Mouse (Mus musculus): Measurements from ENCODE around the gene Dmwd. TPM values are rescaled to one million over a fixed set of nuclear protein-coding genes. Genes with fewer than 3 reads are reported as not detected.

Gene Dmwd
- total RNA-seq, 2 experiments from 2014 or later, result 1.5 to 4.4 TPM

DNA sequence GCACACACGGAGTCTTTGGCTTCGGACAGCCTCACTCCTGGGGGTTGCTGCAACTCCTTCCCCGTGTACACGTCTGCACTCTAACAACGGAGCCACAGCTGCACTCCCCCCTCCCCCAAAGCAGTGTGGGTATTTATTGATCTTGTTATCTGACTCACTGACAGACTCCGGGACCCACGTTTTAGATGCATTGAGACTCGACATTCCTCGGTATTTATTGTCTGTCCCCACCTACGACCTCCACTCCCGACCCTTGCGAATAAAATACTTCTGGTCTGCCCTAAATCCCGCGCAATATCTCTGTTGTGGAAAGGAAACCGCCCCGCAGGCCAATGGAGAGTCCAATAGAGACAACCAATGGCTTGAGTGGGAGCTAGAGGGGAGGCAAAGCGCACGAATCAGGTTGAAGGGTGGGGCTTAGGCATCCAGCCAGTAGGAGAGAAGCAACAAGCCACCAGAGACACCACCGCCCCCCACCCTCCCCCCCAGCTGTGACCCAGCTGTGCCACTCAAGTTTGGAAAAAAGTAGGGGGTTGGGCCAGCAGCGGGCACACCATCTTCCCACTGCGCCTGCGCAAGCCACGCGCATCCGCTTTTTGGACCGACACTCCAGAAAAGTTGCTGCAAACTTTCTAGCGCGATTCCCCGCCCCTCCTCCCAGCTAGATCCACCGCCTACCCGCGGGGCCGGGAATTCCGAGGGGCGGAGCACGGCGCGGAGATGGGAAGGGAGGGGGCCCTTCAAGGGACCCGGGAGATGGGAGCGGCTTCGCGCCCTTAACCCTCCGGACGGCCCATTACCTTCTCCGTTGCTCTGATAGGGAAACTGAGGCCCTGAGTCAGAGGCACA lies 17.7 kb downstream of the Dmwd start:
- peak; percentile 70 for ATAC-seq (replicated peaks; ENCODE audit: poor library complexity)

DNA sequence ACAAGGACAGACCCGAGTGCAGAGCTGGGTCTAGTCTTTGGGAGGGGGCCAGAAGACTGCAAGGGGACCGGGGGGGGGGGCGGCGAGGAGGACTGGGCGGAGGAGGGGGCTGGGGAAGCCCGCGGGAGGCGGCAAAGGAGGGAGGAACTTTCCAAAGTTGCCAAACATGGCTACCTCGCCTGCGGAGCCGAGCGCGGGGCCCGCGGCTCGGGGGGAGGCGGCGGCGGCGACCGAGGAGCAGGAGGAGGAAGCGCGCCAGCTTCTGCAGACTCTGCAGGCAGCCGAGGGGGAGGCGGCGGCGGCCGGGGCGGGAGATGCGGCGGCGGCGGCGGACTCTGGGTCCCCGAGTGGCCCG lies 18.4 kb downstream of the Dmwd start, which contains the start of gene Six5:
Gene Six5 (plus strand): TSS at position 124 of the 355 bp plus-strand sequence.
- ATAC-seq (replicated peaks; ENCODE audit: poor library complexity), result 0 out of 2 replicates have a peak, but pooled peaks have one; percentile 12

DNA sequence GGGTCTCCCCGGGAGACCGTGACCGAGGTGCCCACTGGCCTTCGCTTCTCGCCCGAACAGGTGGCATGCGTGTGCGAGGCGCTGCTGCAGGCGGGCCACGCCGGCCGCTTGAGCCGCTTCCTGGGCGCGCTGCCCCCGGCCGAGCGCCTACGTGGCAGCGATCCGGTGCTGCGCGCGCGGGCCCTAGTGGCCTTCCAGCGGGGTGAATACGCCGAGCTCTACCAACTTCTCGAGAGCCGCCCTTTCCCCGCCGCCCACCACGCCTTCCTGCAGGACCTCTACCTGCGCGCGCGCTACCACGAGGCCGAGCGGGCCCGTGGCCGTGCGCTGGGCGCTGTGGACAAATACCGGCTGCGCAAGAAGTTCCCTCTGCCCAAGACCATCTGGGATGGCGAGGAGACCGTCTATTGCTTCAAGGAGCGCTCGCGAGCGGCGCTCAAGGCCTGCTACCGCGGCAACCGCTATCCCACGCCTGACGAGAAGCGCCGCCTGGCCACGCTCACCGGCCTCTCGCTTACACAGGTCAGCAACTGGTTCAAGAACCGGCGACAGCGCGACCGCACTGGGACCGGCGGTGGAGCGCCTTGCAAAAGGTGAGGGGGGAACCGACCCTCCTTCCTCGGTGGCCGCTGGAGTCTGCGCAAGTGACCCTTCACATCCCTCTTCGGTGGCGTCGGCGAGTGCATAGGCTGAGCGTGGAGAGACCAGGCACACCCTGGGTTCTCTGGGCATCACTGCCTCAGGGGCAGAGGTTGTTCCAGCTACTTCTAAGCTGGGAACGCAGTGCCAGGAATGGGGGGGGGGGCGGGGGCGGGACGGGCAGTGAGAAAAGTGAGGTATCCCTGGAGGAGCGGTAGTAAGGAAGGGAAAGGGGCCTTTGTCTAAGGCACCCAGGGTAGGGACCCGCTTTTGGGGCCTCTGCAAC lies 19.1 kb downstream of the Dmwd start:
- peak; percentile 20 for ATAC-seq (replicated peaks; ENCODE audit: poor library complexity)

DNA sequence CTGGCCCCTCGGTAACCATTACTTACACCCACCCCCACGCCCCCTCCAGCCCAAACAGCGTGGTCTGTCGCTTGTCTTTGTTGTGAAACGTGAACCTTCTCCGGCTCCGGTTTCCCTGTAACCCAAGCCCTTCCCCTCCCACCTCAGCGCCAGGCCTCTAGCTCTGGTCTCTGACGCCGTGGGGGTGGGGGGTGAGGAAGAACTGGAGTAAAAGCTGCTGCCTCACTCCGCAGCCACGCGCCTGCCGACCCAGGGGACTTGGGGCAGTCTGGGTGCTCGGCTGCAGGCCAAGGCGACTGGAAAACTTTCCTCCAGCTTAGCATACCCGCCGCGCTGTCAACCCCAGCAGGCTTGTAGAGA lies 19.7 kb downstream of the Dmwd start:
- peak; percentile 19 for ATAC-seq (replicated peaks; ENCODE audit: poor library complexity)

DNA sequence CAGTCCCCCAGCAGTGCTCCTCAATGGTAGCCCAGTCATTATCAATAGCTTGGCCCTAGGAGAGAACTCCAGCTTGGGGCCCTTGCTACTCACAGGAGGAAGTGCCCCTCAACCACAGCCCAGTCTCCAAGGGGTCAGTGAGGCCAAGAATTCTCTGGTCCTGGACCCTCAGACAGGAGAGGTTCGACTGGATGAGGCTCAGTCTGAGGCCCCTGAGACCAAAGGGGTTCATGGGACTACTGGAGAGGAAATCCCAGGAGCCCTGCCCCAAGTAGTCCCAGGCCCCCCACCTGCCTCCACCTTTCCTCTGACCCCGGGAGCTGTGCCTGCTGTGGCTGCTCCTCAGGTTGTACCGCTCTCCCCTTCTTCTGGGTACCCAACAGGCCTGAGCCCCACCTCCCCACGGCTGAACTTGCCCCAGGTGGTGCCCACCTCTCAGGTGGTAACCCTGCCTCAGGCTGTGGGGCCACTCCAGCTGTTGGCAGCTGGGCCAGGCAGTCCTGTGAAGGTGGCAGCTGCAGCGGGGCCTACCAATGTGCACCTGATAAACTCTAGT lies 20.5 kb downstream of the Dmwd start:
- no peak for ATAC-seq (replicated peaks; ENCODE audit: poor library complexity)

DNA sequence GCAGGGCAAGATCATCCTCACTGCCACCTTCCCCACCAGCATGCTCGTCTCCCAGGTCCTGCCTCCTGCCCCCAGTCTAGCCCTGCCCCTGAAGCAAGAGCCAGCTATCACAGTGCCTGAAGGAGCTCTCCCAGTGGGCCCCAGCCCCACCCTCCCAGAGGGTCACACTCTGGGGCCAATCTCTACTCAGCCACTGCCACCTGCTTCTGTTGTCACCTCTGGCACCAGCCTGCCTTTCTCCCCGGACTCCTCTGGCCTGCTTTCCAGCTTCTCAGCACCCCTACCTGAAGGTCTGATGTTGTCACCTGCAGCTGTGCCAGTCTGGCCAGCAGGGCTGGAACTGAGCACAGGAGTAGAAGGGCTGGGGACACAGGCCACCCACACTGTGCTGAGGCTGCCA lies 21.2 kb downstream of the Dmwd start:
- ATAC-seq (replicated peaks; ENCODE audit: poor library complexity), result no peak

DNA sequence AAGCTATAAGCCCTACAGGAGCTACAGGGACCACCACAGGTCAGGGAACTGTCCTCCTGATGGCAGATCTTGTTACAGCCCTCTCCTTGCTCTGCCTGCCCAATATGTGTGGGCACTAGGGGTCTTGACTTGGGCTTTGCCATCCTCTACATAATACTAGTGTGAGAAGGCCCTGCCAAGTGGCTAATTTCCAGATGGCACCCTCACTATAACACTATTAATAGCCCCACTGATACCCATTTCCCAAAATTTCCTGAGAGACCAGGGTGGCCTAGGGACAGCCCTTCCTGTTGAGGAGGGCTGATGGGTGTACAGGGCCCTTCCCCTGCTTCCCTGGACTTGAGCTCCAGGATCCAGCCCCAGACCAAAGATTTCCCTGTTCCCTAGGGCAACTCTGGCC lies 21.8 kb downstream of the Dmwd start:
- no peak for ATAC-seq (replicated peaks; ENCODE audit: poor library complexity)

DNA sequence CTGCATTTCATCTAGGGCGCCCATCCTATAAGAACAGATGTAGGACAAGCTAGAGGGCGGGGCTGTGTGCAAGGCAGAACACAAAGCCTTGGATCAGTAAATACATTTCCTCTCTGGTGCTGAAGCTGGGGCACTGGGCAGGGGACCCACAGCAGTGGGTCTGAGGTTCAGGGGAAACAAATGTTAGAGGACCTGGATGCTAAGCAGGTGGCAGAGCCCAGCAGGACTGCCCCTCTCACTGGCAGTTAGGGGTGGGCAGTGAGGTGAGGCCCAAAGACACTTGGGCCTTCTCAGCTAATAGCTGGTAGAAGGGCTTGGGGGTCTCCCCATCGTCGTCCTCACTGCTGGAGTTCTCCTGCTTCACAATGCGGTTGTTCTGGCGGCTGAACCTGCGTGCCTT lies 22.8 kb downstream of the Dmwd start:
- ATAC-seq (replicated peaks; ENCODE audit: poor library complexity), result no peak

DNA sequence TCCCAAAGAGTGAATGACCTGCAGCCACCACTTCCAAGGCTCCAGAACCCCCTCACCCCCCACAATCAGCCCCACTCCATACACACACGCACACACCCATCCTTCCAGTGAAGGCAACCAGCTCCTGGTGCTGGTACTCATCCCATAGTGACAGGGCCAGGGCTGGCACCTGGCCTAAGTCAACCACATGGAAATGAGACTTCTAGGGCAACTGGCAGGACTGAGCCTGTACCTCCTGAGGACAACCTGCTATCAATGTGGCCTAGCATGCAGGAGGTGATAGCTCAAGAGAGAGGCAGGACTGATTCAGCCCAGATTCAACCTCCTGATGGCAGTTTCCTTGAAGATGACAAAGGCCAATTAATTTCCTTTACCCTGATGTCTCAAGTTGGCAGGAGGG lies 24.3 kb downstream of the Dmwd start:
- no peak for ATAC-seq (replicated peaks; ENCODE audit: poor library complexity)

DNA sequence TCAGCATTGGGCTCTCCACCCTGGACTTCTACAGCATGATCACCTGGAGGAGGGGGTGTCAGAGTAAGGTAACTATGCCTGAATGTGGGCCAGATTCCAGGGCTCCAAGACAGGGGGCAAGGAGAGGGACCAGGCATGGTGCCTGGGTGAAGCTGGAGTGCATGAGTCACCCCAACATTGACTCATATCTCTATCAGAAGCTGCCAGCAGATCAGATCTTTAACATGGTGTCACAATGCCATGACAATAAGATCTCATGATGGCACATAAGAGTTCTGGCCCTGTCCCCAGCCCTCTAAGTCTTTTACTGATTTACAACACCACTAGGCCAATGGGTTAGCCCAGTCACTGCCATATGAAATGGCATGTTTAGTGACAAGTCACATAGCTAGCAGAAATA lies 27.7 kb downstream of the Dmwd start:
- ATAC-seq (replicated peaks; ENCODE audit: poor library complexity), result no peak

DNA sequence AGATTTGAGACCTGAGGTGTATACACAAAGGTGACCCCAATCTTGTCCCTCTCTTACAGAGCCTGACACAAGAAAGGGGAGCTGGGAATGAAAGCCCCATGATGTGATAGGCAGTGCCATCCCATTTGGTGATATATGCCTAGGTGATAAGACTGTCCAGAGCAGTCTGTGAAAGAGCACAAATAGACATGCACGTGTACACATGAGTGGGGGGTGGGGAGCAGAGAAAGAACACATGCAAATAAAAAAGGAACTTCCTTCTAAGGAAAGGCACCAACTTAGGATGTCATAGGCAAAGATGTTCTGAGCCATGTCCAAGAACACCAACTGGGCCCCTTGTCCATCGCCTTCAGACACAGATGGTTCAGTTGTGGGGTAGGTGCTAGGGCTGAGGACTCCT lies 28.5 kb downstream of the Dmwd start:
- ATAC-seq (replicated peaks; ENCODE audit: poor library complexity), result no peak

DNA sequence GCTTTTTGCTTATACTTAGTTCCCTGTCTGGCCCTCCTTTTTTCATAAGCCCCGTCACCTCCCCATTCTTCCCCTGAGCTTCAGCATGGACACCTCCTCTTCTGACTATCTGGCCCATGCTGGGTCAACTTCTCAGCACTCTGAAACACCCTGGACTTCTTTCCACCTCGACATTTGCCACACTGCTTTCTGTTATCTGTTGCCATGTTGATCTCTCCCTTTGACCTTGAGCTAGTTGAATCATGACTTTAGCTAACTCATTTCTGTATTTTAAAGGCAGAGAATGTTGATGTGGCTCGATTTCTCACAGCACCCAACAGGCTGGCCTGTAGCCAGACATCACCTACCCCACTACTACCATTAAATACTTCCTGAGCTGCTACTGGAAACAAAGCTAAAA lies 31.4 kb downstream of the Dmwd start:
- ATAC-seq (replicated peaks; ENCODE audit: poor library complexity), result no peak

DNA sequence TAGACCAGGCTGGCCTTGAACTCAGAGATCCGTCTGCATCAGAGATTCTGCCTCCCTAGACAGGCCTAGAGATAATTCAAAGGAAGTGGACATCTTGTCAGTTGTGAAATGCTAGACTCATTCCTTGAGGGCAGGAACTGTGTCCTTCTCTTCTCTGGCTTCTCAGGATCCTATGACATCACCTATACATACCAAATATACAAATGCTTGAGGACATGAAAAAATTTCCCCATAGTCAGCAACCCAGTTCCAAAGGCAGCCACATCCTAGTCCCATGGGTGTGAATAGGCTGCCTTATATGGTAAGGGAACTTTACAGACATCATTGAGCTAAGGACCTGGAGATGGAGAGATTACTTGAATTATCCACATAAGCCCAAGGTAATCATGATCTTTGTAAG lies 33.5 kb downstream of the Dmwd start:
- no peak for ATAC-seq (replicated peaks; ENCODE audit: poor library complexity)

DNA sequence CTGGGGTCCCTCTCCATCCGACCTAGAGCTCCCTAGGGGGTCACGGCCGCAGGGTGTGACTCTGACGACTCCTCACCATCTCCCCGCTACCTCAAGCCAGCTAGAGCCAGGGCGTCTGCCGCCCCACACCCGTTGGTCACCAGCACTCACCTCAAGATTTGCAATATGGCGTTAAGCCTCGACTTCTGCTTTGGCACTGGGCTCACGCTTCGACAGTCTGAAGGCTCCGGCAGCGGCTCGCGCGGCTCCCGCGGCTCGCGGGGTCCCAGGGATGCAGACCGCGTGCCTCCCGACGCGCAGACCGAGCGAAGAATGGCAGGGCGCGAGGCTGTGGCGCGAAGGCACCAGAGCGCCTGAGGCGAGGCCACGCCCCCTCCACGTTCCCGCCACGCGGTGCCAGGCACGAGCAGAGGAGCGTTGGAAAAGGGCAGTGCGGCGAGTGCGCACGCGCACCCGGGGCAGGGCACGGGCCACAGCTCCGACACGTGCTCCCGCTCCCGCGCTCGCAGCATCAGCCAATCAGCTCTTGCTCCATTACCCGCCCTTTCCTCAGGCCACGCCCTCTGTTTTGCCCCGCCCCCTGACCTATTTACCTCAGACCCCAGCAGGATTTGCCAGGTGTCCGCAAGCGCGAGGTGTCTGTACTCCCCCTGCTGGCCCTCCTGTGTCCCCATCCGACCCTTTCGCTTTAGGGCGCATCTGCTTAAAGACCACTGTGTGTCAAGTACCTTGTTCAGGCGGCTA lies 42.2 kb downstream of the Dmwd start, which contains the start of gene Gm4969:
Gene Gm4969 (minus strand): TSS at position 341 of the 744 bp plus-strand sequence.
- peak; percentile 23 for ATAC-seq (replicated peaks; ENCODE audit: poor library complexity)

DNA sequence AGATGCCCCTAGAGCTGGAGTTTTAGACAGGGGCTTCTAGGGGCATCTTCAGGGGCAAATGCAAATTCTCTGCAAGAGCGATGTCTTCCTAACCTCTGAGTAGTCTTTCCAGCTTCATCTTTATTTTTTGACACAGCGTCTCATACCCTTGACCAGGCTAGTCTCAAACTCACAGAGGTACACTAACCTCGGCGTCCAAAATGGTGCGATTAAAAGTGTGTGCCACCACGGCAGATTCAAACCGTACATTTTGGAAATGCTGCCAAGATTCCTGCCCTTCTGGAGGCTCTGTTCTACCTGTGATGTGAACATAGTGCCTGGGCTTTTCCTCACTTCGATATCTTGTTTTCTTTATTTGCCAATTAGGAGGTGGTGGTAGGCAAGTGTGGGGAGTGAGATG lies 43.1 kb downstream of the Dmwd start:
- ATAC-seq (replicated peaks; ENCODE audit: poor library complexity), result no peak

DNA sequence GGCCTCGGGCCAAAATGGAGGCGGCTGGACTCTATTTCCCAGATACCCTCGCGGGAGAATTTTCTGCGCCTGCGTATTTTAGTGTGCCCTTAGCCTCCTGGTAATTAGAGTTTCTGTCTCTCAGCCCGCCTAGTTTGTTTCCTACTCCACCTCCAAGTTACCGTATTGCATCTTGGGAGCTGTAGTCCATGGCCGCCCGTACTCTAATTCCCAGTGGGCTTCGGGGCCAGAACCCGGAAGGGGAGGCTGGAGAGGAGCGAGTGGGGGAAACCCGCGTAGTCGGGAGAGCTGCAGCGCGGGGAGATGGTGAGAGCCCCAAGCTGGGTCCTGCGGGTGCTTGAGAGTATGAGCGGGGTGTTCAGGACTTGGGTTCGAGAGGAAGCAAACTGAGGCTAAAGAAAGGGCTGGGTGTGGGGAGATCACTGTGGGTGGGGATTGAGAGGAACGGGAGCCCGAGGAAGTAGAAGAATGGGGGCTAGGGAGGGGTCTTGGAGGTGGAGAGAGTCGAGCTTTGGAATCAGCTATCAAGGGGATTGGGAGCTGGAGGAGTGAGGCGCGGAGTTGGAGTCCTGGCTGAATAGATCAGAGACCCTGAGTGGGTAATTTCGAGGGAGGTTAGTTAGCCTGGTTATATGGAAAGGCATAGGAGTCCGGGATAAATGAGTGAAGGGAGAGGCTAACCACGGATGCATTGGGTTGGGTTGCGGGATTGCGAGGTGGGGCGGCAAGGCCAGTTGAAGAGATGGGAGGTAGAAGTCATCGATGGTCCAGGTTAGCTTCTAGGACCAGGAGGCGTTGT lies 43.8 kb downstream of the Dmwd start, which contains the start of gene Fbxo46:
Gene Fbxo46 (plus strand): TSS at position 229 of the 799 bp plus-strand sequence.
- ATAC-seq (replicated peaks; ENCODE audit: poor library complexity), result peak; percentile 99

DNA sequence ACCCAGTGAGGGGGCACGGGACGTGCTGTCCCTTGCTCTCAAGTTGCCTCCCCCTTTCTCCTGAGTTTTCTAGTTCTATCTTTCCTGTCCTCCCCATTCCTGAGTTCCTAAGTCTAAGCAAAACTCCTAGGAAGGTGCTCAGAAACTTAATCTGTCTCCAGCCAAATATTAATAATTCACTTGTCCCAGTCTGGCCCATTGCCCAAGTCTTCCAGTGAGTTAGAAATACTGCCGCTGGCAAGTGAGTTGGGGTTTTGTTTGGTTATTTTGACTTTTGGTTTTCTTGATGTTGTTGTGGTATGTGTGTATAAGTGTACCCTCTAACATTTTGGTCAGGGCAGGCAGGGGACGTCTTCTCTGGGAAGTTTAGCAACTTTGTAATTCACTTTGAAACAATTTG lies 45.7 kb downstream of the Dmwd start:
- no peak for ATAC-seq (replicated peaks; ENCODE audit: poor library complexity)

DNA sequence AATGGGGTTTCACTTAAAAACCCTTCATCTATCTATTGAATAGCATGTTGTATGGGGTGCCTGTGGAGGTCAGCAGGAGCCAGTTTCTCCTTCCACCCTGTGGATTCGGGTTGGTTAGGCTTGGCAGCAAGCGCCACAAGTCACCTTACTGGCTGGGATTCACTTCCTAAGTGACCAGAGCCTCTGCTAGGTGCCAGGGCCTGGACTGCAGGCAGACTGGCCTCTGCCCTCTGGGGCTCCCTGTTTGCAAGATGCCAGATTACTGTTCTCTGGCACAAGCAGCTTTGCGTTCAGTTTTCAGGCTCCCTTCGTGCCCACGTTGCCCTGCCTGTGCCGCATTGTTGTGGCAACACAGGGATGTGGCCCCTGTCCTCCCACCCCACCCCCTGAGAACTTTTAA lies 48.7 kb downstream of the Dmwd start:
- ATAC-seq (replicated peaks; ENCODE audit: poor library complexity), result no peak

DNA sequence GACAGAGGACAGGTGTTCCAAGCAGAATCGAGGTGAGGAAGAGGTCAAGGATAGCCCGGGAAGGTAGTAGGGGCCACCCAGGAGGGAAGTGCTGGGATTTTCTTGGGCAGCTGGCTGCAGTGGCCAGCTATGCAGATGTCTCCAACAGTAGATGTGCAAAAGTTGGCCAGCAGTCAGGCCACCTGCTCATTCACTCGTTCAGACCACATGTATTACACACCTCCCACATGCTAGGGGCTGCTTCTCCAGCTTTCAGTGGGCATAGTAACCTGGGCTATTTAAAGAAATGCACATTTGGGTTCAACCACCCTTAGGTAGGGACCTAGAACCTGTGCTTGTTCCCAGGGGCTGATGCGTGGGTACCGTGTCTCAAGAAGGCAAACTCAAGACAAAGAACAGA lies 51.7 kb downstream of the Dmwd start:
- no peak for ATAC-seq (replicated peaks; ENCODE audit: poor library complexity)

DNA sequence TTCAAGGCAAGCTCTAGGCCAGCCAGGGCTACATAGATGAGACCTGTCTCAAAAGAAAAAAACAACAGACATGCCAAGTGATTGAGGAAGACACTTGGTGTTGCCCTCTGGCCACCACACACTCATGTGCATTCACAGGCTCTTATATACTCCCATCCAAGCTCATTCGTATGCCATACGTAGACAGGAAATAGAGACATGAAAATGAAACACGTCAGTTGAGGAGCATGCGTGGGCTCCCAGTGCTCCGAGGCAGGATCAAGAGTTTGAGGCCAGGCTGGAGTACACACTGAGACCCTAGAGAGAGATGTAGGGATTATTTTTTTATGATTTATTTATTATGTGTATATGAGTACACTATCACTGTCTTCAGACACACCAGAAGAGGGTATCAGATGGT lies 53.4 kb downstream of the Dmwd start:
- no peak for ATAC-seq (replicated peaks; ENCODE audit: poor library complexity)

All from megakaryocyte progenitor cell, adult 5-6 weeks (primary cell).